Mouse (Mus musculus): Measurements from ENCODE around the gene Als2cr12.
"Not testable (repeated sequence)": the region's sequence is repeated elsewhere in the genome, so short reads cannot be mapped to it uniquely, and the experiment has no call there.

Gene Als2cr12

GRCm38 (mm10) chr1:58695810-58696209 is at the start of gene Als2cr12:
Gene Als2cr12 (minus strand): TSS chr1:58695989.
- not testable (repeated sequence) for DNase-seq (ENCODE audit: inconsistent age in 2 of 2, low spot score in 1 of 2)

- peak in 1 of 2 experiments; percentile 65 for DNase-seq (ENCODE audit: inconsistent age in 2 of 2, low spot score in 1 of 2)
Observed at GRCm38 (mm10) chr1:58744645-58745044, 48.9 kb upstream of the Als2cr12 start.

- DNase-seq (ENCODE audit: inconsistent age in 2 of 2, low spot score in 1 of 2): no peak
Observed at GRCm38 (mm10) chr1:58743252-58743651, 47.5 kb upstream of the Als2cr12 start.

DNA sequence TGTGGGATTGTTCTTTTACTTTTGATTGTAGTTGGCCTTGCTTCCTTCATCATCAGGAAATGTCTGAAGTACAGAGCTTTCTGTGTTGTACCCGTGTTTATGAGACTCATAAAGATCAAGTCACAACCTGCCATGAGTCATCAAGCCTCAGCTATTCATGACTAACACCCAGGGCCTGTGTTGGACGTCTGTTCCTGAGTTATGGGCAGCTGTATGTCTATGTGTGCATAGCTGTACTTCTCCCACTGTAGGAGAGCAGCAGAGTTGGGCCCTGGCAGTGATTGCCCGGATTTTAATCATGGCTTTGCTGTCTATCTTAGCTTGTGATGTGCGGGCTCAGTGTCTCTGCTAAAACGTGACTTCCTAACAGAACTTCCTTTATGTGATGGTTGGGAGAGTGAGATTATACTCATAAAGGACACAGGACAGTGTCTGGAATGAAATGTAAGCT is 46.8 kb upstream of the Als2cr12 start:
- peak; percentile 62 to 81 for DNase-seq (ENCODE audit: inconsistent age in 2 of 2, low spot score in 1 of 2)

GRCm38 (mm10) chr1:58739529-58739928 is 43.7 kb upstream of the Als2cr12 start:
- DNase-seq (ENCODE audit: inconsistent age in 2 of 2, low spot score in 1 of 2): no peak

GRCm38 (mm10) chr1:58736968-58737367 is 41.2 kb upstream of the Als2cr12 start:
- no peak for DNase-seq (ENCODE audit: inconsistent age in 2 of 2, low spot score in 1 of 2)

GRCm38 (mm10) chr1:58735962-58736361 is 40.2 kb upstream of the Als2cr12 start:
- DNase-seq (ENCODE audit: inconsistent age in 2 of 2, low spot score in 1 of 2): no peak

GRCm38 (mm10) chr1:58734043-58734920 is 38.5 kb upstream of the Als2cr12 start:
- no peak for DNase-seq (ENCODE audit: inconsistent age in 2 of 2, low spot score in 1 of 2)

- no peak for DNase-seq (ENCODE audit: inconsistent age in 2 of 2, low spot score in 1 of 2)
Observed at GRCm38 (mm10) chr1:58733636-58734035, 37.8 kb upstream of the Als2cr12 start.

DNA sequence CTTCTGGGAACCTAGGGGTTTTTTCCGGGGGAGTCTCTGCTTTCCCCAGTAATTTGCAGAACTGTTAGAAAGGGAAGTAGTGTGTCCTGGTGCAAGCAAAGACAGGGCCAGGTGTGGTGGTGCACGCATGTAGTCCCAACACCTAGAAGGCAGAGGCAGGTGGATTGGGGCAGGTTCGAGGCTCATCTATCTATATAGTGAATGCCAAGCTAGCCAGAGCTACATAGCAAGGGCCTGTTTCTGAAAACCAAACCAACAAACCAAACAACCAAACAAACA is 32.7 kb upstream of the Als2cr12 start:
- no peak for DNase-seq (ENCODE audit: inconsistent age in 2 of 2, low spot score in 1 of 2)

DNA sequence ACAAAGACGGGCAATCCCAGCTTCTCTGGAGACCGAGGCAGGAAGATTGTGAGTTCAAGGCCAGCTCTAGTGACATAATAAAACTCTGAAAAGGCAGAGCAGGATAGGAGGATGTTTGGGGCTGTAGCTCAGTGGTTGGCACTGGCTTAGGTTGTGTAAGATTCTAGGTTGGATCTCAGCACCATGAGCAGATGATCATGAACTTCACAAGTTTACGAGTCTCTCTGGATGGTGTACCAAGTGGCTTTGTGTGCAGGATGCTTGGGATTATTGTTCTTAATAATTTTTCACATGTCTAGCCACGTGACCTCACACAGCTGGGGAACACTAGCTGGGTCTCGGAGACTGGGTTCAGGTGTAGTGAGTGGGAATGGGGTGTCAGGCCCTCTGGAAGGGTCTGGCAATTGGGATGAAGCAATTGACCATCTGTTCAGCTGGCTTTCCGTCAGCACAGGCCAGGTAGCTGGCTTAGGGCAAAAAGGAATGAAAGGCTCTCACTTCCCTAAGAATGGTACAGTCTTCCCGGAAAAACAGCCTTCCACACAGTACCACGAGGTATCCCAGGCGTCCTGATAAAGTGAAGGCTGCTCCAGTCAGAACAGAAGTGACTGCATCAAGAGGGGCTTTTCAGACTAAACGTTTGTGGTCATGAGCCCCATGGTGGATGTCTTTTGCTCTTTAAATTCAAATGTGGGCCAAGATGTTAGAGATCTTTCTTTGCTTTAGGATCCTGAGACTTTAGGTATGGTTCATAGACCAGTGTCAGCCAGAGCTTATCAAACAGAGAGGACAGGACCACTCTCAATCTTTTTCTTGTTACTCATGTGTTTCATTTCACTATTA is 32.2 kb upstream of the Als2cr12 start:
- DNase-seq (ENCODE audit: inconsistent age in 2 of 2, low spot score in 1 of 2): peak in 1 of 2 experiments; percentile 39

- peak in 1 of 2 experiments; percentile 74 for DNase-seq (ENCODE audit: inconsistent age in 2 of 2, low spot score in 1 of 2)
Observed at GRCm38 (mm10) chr1:58727019-58727746, 31.4 kb upstream of the Als2cr12 start.

- peak; percentile 75 to 87 for DNase-seq (ENCODE audit: inconsistent age in 2 of 2, low spot score in 1 of 2)
Observed at GRCm38 (mm10) chr1:58725767-58726166, 30.0 kb upstream of the Als2cr12 start.

GRCm38 (mm10) chr1:58725095-58725494 is 29.3 kb upstream of the Als2cr12 start:
- no peak for DNase-seq (ENCODE audit: inconsistent age in 2 of 2, low spot score in 1 of 2)

DNA sequence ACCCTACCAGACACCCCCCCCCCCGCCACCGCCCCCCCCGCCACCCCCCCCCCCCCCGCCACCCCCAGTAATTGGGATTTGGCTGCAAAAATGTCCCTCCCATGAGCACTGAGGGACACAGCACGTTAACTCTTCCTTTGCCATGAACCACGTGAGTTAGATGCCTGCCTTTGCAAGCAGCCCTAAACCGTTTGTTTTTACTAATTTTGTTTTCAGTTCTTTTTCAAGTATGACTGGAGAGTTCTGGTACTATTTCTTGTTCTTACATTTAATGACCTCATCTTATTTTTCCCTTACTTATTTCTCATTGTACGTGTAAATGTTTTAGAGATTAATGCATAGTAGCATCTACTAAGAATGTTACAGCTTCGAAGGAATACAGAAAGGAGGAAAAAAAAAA is 28.7 kb upstream of the Als2cr12 start:
- no peak for DNase-seq (ENCODE audit: inconsistent age in 2 of 2, low spot score in 1 of 2)

DNA sequence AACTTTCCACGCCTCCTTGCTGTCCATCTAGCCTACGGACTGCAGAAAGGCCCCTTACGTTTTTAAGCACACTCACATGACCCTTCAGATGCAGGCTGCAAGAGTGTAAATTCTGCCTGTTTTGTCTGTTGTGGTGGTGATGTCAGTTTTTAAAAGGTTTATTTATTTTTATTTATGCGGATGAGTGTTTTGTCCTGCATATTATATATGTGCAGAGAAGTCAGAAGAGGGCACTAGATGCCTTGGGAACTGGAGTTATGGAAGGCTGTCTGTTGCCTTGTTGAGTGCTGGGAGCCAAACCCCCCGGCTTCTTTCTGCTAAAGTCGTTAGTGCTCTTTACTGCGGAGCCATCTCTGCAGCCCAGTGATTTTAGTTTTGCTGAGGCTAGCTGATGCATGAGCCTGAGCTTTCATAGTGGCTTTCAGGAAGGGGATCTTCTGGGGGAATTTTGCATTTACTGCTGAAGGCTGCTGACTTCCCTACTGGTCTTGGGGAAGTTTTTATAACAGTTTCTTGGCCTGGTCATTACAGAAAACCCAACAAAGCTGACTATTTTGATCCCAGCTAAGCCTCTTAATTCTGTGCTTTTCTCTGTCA is 28.1 kb upstream of the Als2cr12 start:
- DNase-seq (ENCODE audit: inconsistent age in 2 of 2, low spot score in 1 of 2): peak in 1 of 2 experiments; percentile 55

- DNase-seq (ENCODE audit: inconsistent age in 2 of 2, low spot score in 1 of 2): peak in 1 of 2 experiments; percentile 66
Observed at GRCm38 (mm10) chr1:58723062-58723808, 27.4 kb upstream of the Als2cr12 start.

DNA sequence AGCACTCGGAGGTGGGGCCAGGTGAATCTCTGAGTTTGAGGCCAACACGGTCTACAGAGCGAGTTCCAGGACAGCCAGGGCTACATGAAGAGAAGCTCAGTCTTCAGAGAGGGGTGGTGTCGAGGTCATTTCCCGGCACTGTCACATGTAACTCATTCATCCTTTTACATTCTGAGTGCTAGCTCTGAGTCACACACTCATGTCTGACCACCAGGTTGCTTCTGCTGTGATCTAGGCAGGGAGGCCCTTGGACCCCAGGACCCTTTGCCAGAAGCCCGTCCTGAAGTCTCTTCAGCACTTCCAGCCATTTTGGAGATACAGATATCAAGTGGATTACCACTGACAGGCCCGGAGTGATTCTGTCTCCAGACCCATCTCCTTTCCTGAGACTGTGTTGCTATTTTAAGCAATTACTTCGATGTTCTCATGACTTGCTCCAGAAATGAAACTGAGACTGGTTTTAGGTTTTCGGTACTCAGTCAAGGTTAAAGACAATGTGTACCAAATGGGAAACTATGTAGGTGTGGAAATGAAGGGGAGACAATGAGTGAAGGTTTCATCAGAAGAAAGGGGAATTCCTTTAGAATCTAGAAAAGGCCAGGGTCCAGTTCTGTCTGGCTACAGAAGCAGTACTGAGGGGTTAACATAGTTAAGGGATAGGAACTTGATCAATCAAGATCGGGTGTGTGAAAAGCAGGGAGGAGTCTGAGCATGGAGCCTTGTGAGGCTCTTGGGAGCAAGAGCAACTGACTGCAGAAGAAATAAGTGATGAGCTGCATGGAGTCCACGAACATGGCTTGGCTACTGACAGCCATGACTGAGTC is 26.5 kb upstream of the Als2cr12 start:
- peak; percentile 46 to 75 for DNase-seq (ENCODE audit: inconsistent age in 2 of 2, low spot score in 1 of 2)

GRCm38 (mm10) chr1:58720988-58721387 is 25.2 kb upstream of the Als2cr12 start:
- DNase-seq (ENCODE audit: inconsistent age in 2 of 2, low spot score in 1 of 2): peak in 1 of 2 experiments; percentile 32
